Mouse (Mus musculus) splenic B cell, adult 2 months (primary cell): ENCODE data around the gene Arv1.

Experiments
- DNase-seq: peaks from one replicate; pipeline ENCODE4 v3.0.0-alpha.2; 2011; ENCODE audit warnings: low read depth, low spot score
- H3K27me3 ChIP-seq: 2 replicates; pipeline ENCODE4 v1.6.1; 2012; ENCODE audit warnings: mild to moderate bottlenecking, low read length, moderate library complexity, mixed read lengths; ENCODE audit not compliant: control insufficient read depth, poor library complexity, insufficient read depth, severe bottlenecking
- H3K36me3 ChIP-seq: 2 replicates; pipeline ENCODE4 v1.6.1; 2012; ENCODE audit warnings: mild to moderate bottlenecking, low read length, moderate library complexity, mixed read lengths; ENCODE audit not compliant: control insufficient read depth, poor library complexity, insufficient read depth, severe bottlenecking

The Arv1 gene

DNA sequence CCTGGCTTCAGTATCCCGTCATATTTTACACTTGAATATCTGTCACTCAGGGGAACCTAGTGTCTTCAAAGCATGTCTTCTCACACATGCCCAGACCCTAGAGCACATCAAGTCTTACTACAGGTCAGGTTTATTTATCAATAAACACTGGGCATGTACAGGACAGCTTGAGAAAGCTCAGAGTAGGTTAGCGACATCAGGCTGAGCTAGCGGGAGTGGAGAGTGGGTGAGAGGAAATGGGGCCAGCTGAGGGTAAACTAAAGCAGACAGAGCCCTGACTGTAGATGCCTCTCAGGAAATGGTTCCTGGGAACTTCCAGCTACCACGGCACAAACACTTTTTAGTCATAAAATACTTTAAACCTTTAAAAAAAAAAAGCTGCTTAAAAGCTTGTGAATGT is 18.4 kb upstream of the Arv1 start:
- DNase-seq: no peak
- Histone ChIP-seq H3K27me3 (no peaks in the 10 kb centered on the region), H3K36me3 (no peaks in the 10 kb centered on the region; the same call in 1 of the 2 replicates)

- peaks cover 2% of the 10 kb centered on the region; the same call in 1 of the 2 replicates for H3K36me3 ChIP-seq
- H3K27me3 ChIP-seq: no peaks in the 10 kb centered on the region
- DNase-seq: no peak
Observed at GRCm38 (mm10) chr8:124704376-124704775, 17.6 kb upstream of the Arv1 start.

DNA sequence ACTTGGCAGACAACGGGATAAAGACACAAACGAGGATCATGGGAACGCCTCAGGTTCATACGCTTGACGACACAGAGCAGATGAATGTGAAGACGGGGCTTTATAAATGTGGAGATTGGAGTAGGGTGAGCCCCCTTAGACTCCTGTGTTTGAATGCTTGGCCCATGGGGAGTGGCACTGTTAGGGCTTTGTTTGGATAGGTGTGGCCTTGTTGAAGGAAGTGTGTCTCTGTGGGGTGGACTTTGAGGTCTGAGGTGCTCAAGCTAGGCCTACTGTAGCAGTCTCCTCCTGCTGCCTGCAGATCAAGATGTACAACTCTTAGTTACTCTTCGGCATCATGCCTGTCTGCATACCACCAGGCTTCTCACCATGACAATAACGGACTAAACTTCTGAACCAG is 16.1 kb upstream of the Arv1 start:
- Histone ChIP-seq H3K36me3 (peaks cover 2% of the 10 kb centered on the region), H3K27me3 (no peaks in the 10 kb centered on the region)
- DNase-seq: no peak

DNA sequence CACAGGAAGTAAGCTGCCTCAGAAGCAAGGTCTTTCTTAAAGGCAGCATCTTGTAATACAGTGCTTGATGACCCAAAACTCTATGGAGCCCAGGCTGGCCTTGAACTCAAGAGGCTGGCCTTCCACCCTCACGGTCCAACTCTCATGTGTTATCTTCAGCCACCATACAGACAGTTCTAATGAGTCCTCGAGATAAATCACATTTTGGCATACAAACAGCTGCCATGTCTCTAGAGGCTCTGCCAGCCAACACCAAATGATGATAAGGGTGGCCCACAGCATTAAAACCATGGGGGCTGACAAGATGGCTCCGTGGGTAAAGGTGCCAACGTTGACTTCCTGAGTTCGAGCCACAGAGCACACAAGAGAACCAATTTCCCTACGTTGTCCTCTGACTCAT is 8.7 kb upstream of the Arv1 start:
- H3K27me3 ChIP-seq: no peaks in the 10 kb centered on the region
- peaks cover 4% of the 10 kb centered on the region for H3K36me3 ChIP-seq
- DNase-seq: no peak

DNA sequence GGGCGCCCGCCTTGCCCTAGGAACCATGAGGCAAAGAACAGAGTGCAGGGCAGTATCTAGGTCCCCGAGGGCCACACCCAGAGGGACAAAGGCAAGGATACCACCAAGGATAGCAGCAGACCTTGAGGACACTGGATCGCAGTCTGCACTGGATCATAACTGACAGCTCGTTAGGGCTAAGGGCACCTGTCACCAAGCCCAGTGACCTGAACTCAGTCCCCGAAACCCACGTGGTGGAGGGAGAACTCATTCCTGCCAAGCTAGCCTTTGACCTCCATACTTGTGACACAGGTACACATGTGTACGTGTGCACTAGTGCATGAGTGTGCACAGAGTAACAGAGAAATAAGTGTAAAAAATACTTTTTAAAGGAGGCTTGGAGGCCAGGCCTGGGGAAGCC is 6.2 kb upstream of the Arv1 start:
- Histone ChIP-seq H3K27me3 (no peaks in the 10 kb centered on the region), H3K36me3 (peaks cover 2% of the 10 kb centered on the region)
- DNase-seq: no peak

GRCm38 (mm10) chr8:124720133-124720532 is 1.8 kb upstream of the Arv1 start:
- no peaks in the 10 kb centered on the region; the same call in none of the 2 replicates for H3K36me3 ChIP-seq
- DNase-seq: no peak
- no peaks in the 10 kb centered on the region for H3K27me3 ChIP-seq

- H3K27me3 ChIP-seq: no peaks in the 10 kb centered on the region
- no peaks in the 10 kb centered on the region; the same call in 1 of the 2 replicates for H3K36me3 ChIP-seq
- no peak for DNase-seq
Observed at GRCm38 (mm10) chr8:124720938-124721861, 739 bp upstream of the Arv1 start.

- Histone ChIP-seq H3K27me3 (no peaks in the 10 kb centered on the region), H3K36me3 (peaks cover 6% of the 10 kb centered on the region)
- no peak for DNase-seq
Observed at GRCm38 (mm10) chr8:124724301-124724700, 2.4 kb downstream of the Arv1 start.

DNA sequence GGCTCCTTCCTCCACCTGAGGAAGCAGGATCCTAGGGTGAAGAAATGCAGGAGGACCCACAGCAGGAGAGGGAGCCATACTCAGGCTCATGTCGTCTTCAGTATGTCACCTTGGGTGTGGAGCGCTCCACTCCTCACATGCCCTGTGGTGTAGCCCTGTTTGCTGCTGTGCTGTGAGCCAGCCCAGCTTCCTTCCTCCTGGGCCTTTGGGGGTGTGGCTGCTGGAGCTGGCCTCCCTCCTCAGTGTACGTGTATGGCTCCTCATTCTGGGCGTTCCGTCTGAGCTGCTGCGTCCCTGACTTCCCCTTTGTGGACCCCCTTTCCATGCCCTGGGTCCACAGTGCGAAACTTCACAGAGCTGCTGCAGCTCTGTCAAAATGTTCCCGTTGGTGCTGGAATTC is 10.9 kb downstream of the Arv1 start:
- H3K27me3 ChIP-seq: no peaks in the 10 kb centered on the region
- no peak for DNase-seq
- H3K36me3 ChIP-seq: peaks cover 14% of the 10 kb centered on the region

DNA sequence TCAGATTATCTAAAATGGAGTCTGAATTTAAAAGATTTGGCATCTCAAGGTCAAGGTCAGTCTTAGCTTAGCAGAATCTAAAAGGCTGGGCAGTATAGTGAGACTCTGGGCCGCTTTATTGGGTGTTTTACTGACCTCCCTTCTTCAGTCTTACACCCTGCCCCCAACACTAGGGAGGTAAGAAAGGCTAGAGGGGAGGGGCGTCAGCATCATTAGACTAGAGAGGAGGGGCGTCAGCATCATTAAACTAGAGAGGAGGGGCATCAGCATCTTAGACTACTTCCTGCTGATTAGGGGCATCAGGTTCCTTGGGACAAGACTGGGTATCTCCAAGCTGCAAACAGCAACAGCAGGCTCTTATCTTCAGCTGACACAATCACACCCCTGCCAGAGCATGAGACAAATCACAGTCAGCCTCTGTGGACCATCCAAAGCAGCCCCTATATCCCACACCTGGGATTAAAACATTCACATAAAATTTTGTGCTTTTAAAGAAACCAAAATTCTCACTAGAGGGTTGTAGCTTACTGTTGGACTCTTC is 13.5 kb downstream of the Arv1 start:
- DNase-seq: no peak
- no peaks in the 10 kb centered on the region for H3K27me3 ChIP-seq
- peaks cover 9% of the 10 kb centered on the region for H3K36me3 ChIP-seq

- peak; percentile 66 for DNase-seq
- H3K27me3 ChIP-seq: no peaks in the 10 kb centered on the region
Observed at GRCm38 (mm10) chr8:124739268-124739667, 17.3 kb downstream of the Arv1 start.

DNA sequence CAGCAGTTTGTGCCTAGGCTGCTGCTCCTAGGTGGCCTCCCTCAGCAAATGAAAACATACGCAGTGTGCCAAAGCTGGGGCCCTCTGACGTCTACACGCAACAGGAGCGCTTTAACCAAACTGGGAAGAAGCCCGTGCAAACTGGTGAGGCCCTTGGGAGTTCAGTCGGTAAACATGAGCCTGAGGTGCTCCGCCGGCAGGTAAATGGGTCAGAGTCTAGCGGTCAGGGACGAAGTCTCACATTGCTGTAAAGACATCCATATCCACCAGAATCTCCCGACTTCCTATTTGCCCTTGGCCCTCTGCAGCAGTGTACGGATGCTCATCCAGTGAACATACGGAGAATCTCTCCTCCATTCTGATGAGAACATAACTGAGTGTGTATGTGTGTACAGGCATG is 24.7 kb downstream of the Arv1 start:
- Histone ChIP-seq H3K27me3 (no peaks in the 10 kb centered on the region), H3K36me3 (no peaks in the 10 kb centered on the region)
- DNase-seq: no peak

More at GRCm38 (mm10) chr8:124739268-124739667, 17.3 kb downstream of the Arv1 start:
- peaks cover 2% of the 10 kb centered on the region; the same call in 1 of the 2 replicates for H3K36me3 ChIP-seq

DNA sequence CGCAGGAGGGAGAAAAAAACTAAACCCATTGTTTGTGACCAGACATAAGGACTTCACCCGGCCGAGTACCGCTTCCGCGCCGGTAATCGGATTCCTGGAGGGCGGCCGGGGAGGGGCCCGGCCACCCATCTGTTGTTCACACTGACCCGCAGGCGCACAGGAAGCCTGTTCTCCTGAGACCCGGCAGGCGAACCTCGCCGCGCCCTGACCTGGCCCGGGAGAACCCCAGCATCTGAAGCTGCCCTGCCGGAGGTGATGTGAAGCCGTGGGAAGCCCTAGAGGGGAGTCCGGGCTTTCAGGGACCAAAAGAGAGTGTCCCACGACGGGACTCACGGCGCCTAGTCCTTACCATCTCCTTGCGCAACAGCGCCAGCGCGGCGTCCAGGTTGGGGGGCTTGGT is 29.3 kb downstream of the Arv1 start:
- Histone ChIP-seq H3K36me3 (no peaks in the 10 kb centered on the region), H3K27me3 (no peaks in the 10 kb centered on the region)
- peak; percentile 4 for DNase-seq

DNA sequence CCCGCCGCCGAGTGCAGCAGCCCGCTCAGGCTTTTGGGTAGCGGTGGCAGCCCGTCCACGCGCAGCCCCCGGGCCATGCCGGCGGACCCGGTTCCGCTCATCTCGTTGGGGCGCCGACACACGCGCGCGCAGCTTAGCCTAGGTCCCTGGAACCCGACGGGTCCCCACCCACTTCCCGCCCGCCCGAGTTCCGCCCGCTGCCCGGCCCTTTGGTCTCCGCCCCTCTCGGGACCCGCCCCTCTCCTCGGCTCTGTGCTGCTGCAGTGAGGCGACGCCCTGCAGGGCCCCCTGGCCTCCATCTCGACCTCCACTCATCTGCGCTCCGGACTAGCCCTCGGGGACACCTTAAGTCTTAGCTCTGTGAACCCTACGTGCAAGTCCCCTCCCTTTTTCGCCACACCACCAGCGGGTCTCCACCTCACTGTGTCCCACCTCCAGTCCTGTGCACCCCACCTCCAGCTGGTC is 29.8 kb downstream of the Arv1 start, which contains the start of gene Fam89a:
Gene Fam89a, minus strand, starts transcription at position 124 of the 465 bp plus-strand sequence.
- DNase-seq: peak; percentile 62
- Histone ChIP-seq H3K27me3 (no peaks in the 10 kb centered on the region), H3K36me3 (no peaks in the 10 kb centered on the region)

GRCm38 (mm10) chr8:124752325-124752862 is 30.5 kb downstream of the Arv1 start:
- Histone ChIP-seq H3K27me3 (no peaks in the 10 kb centered on the region), H3K36me3 (no peaks in the 10 kb centered on the region)
- no peak for DNase-seq
